Mouse (Mus musculus) telencephalon, adult 2 months (tissue): ENCODE data around the gene Shpk.

ENCODE experiments used
- DNase-seq: peaks from one replicate; pipeline ENCODE4 v3.0.0-alpha.2; 2011; ENCODE audit warnings: low read depth, low spot score

Shpk gene

DNA sequence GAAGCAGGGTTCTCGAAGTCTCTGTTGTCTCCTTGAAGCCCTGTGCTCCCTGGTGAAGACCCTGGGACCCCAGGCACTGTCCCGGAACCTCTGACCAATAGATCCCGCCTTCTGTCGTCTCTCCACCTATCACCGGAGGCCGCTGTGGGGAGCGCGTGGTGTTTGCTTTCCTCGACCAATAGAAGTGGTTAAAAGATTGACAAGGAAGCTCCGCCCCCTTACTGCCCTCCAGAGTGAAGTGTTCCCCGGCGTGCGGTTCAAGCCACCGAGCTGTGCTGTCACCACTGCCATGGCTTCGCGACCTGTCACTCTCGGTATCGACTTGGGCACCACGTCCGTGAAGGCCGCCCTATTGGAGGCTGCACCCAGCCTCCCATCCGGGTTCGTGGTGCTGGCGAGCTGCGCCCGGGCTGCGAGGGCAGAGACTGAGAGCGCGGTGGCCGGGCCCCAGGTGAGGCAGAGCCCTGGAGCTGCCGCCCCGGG is at the start of gene Shpk:
Shpk (plus strand) TSS at position 231 of the 483 bp plus-strand sequence.
- DNase-seq: peak; percentile 94

GRCm38 (mm10) chr11:73155071-73155470 is 44.2 kb upstream of the Shpk start:
- no peak for DNase-seq

GRCm38 (mm10) chr11:73159957-73160810 is 39.1 kb upstream of the Shpk start, which contains the start of gene P2rx5:
TSS of gene P2rx5 (plus strand) at chr11:73160421.
- no peak for DNase-seq

DNA sequence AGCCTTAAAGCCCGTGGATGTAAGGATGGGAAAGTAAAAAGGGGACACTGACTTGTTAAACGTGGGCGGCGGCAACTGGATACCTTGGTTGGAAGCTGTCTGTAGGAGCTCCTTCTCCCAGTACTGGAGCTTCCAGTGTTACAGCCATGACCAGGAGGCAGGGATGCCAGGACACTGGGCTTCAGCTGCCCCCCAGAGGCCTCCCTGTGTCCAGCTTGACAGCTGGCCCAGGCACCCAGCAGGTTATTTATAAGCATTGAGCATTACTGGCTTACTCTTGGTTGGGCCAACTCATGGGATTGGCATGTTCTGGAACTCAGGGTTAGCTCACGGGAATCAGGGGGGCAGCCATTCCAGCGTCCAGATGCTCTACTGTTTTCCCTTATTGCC is 38.5 kb upstream of the Shpk start:
- no peak for DNase-seq

DNA sequence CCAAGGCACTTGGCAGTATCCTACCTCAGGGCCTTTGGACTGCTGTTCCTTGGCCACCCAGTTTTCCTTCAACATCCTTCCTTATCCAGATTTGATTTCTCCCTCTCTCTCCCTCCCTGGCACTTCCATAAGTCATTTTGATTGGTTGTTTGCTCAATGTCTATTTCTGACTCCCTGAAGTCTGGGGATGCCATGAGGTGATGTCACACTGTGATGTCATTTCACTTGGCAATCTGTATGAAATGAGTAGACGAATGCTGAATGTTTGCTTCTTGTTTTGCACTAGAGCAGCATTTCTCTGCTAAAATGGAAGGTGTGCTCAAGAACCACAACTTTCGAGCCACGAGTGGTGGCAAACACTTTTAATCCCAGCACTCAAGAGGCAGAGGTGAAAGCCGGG is 37.6 kb upstream of the Shpk start:
- no peak for DNase-seq

GRCm38 (mm10) chr11:73162284-73162683 is 37.0 kb upstream of the Shpk start:
- no peak for DNase-seq

DNA sequence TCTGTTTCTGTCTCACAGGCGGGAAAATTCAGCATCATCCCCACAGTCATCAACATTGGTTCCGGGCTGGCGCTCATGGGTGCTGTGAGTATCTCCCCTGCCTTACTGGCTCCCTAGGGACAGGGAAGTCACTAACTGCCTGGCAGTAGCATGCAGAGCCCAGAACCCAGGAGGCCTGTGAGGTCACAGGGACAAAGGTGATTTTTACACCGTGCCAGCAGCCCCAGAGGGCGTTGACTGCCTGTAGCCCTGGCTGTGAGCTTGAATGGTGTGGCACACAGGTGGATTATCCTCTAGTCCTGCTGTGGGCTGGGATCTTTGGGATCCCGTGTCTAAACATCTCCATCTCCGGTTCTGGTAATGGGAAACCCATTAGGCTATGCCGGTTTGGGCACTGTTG is 31.2 kb upstream of the Shpk start:
- no peak for DNase-seq

DNA sequence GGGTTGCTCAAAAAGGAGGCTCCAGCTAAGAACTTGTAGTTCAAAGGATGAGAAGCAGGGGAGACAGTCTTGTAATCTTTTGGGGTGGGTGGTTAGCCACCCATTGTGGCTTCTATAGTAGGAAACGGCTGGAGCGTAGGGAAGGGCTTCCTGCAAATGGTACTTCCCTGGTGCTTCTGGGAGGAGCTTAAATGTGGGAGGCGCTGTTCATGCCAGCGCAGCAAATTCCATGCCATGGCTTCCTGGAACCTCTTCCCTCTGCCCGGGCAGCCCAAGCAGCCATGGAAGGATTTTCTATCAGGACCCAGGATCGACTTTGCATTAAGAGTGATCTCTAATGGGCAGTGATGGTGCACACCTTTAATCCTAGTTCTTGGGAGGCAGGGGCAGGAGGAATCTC is 30.7 kb upstream of the Shpk start:
- no peak for DNase-seq

DNA sequence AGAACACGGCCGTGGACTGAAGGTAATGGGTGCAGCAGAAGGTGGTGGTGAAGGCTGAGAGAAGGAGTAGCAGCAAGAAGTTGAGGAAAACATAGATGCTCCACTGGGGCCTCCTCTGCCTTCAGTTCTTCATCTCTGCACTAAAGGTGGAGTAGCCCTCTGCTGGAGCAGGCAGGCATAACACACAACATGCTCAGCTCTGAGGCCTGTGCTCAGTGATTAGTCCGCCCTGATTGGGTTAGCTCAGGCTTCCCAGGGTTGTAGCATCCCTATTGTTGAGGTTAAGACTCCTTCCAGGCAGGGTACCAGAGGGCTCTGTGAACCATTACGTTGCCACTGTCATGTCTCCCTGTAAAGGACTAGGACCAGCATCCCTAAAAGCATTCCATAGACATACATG is 30.0 kb upstream of the Shpk start:
- no peak for DNase-seq

- no peak for DNase-seq
Observed at GRCm38 (mm10) chr11:73172186-73172585, 27.1 kb upstream of the Shpk start.

DNA sequence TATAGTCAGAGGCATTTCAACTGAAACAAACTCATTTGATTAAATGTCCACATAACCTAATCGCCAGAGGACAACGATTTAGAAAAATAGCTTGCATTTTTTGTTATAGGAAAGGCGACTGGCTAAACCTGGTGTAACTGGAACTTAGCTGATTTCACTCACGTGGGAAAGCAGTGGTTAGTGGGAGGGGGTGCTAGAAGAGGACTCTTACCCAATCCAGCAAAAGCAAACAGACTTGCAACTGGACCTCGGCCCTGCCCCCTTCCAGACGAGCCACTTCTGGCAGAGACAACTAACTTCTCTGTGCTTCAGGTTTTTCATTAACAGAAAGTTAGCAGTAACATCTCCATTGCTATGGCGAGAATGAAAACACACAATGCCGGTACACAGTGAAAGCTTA is 23.6 kb upstream of the Shpk start:
- DNase-seq: no peak

DNA sequence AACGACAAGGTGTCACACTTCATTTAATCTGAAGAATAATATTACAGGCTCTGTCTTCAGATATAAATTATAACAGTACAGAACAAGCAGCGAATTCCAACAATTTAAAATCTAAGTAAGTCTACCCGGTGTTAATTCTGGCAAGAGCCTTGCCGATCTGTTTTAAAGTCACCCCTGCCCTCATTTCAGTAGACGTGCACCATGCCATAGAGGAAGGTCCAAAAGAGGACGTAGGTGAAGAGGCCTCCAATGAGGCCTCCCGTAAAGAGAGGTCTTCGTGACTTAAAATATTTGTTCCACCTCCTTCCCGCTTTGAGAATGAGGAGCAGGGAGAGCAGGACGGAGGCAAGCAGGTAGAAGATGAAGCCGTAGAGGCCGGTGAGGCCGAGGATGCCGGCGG is 23.1 kb upstream of the Shpk start:
- no peak for DNase-seq

DNA sequence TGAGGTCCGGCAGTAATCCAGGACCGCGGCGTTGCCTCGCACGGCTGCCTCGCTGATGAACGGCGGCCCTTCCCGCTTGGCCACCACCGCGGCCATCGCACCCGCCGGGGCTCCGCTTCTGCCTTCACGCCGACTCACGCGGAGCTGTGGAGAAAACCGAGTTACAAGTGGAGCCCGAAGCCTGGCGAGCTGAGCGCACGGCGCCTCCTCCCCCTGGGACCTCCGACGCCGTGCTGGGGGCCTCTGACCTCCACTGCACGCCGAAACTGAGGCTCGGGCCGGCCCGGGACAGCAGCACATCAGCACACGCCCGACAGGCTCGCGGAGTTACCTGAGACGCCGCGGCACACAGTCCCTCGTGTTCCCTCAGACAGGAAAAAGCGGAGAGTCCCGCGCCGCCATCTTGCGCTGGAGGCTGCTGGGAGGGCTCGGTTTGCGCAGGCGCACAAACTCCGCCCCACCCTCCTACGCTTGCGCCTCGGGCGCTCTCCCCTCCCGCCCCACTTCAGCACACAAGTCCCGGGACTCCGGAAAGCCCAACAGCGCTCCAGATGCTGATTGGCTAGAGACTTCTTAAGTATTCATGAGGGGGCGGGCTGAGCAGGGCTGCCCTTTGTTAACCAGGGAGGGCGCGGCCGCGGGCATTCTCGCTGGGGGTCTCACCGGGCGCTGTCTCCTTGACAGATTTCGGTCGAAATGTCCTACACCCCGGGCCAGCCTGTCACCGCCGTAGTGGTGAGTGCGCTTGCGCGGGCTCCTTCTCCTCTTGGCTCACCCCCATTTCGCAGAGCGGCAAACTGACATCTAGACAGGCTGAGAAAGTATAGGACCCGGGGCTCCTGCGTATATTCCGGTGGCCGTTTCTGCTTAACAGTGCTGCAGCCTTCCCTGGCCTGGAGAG is 22.4 kb upstream of the Shpk start, which contains the start of the genes Emc6 and Tax1bp3:
Emc6 (minus strand) TSS at position 430 of the 901 bp plus-strand sequence.
Tax1bp3 (plus strand) TSS at position 476 of the 901 bp plus-strand sequence.
- DNase-seq: peak; percentile 98

GRCm38 (mm10) chr11:73177509-73177875 is 21.8 kb upstream of the Shpk start:
- no peak for DNase-seq

- no peak for DNase-seq
Observed at GRCm38 (mm10) chr11:73177895-73178294, 21.4 kb upstream of the Shpk start.

GRCm38 (mm10) chr11:73185872-73186615 is 13.2 kb upstream of the Shpk start:
- DNase-seq: no peak

DNA sequence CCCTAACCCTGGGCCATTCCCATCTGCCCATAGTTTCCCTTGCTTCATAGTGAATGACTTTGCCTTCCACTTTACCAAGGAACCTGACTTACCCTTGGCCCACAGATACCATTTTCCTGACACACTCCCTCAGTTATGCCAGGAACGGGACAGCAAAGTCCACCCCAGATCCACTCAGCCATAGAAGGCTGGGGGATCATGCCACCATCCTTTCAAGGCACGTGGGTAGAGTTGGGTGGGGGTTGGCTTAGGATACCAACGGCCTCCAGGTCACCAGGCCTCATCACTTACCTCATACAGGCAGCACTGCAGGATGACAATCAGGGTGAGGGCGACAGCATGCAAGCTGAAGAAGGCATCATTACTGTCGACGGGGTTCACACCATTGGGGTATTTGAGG is 12.0 kb upstream of the Shpk start:
- no peak for DNase-seq

DNA sequence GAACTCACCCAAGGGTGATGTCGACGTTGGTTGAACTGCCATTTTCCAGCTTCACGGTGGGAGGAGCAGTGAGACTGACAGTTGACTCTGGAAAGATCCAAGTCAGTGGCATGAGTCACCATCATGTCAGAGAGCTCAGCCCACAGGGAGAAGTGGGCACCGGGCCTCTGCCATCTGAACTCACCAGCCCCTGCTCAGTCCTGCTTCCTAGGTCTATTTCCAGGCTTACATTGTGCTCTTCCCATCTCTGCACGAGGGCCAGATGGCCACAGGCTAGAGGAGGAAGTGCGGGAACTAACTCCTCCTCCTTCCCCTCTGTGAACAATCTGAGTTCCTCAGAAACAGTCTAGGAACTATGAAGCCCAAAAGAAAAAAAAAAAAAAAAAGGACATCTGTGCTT is 6.2 kb upstream of the Shpk start:
- no peak for DNase-seq

- no peak for DNase-seq
Observed at GRCm38 (mm10) chr11:73194444-73194843, 4.8 kb upstream of the Shpk start.

GRCm38 (mm10) chr11:73198190-73198589 is 1.1 kb upstream of the Shpk start:
- DNase-seq: no peak

GRCm38 (mm10) chr11:73198603-73199229 is 544 bp upstream of the Shpk start, which contains the start of gene Ctns:
TSS of gene Ctns (minus strand) at chr11:73199042.
- DNase-seq: peak; percentile 92
